Mouse (Mus musculus) hindbrain, embryonic 14.5 days (tissue): Measurements from ENCODE around the gene Exo1. TPM values are rescaled to one million over a fixed set of nuclear protein-coding genes. Genes with fewer than 3 reads are reported as not detected.

Source experiments
- ATAC-seq: fragments of 200-750 bp; cut with Nextera tagmentation; 2 replicates; pipeline ENCODE4 v1.8.0; 2017; ENCODE audit warnings: moderate number of reproducible peaks, mild to moderate bottlenecking, moderate TSS enrichment, moderate library complexity; ENCODE audit not compliant: low FRiP score
- DNase-seq: peaks from one replicate; pipeline ENCODE4 v3.0.0-alpha.2; 2015; ENCODE audit warnings: low spot score
- H3K27ac ChIP-seq: fragments of 300-500 bp; sonication (generic); 2 replicates; pipeline ENCODE4 v1.5.1; 2014; ENCODE audit warnings: mild to moderate bottlenecking, moderate library complexity
- H3K27me3 ChIP-seq: fragments of 300-500 bp; sonication (generic); 2 replicates; pipeline ENCODE4 v1.6.1; 2014; ENCODE audit warnings: mild to moderate bottlenecking, low read length, mixed read lengths; ENCODE audit not compliant: control insufficient read depth, insufficient read depth
- H3K36me3 ChIP-seq: fragments of 300-500 bp; sonication (generic); replicated peaks from 2 replicates; pipeline ENCODE4 v1.6.1; 2014; ENCODE audit not compliant: control insufficient read depth, insufficient read depth
- H3K4me1 ChIP-seq: fragments of 300-500 bp; sonication (generic); replicated peaks from 2 replicates; pipeline ENCODE4 v1.6.1; 2014; ENCODE audit warnings: antibody characterized with exemption, low read length, mixed read lengths; ENCODE audit not compliant: control insufficient read depth, insufficient read depth
- H3K4me2 ChIP-seq: fragments of 300-500 bp; sonication (generic); replicated peaks from 2 replicates; pipeline ENCODE4 v1.6.1; 2014; ENCODE audit warnings: mild to moderate bottlenecking, moderate library complexity
- H3K4me3 ChIP-seq: fragments of 300-500 bp; sonication (generic); replicated peaks from 2 replicates; pipeline ENCODE4 v1.5.1; 2014; ENCODE audit warnings: mild to moderate bottlenecking, low read length
- H3K9ac ChIP-seq: fragments of 300-500 bp; sonication (generic); 2 replicates; pipeline ENCODE4 v1.6.1; 2014
- H3K9me3 ChIP-seq: fragments of 300-500 bp; sonication (generic); 2 replicates; pipeline ENCODE4 v1.6.1; 2016; ENCODE audit warnings: low read length; ENCODE audit not compliant: control insufficient read depth
- WGBS: fragments of 180-500 bp; shearing (Covaris S2); extraction: QIAGEN DNeasy Blood & Tissue Kit; methylation state at CpG from one replicate; pipeline ENCODE4 v1.1.7; 2014; 5-methylcytosine and 5-hydroxymethylcytosine counted together
- polyA plus RNA-seq: library from polyadenylated mRNA; unstranded; fragments of >200 nt; fragmentation: Nextera tagmentation; extraction: Ambion mirVana; gene quantifications from 2 replicates; pipeline ENCODE4 v1.2.1, GENCODE M21; 2014

The Exo1 gene
- 5.8 and 11.8 TPM in 2 replicates for polyA plus RNA-seq

DNA sequence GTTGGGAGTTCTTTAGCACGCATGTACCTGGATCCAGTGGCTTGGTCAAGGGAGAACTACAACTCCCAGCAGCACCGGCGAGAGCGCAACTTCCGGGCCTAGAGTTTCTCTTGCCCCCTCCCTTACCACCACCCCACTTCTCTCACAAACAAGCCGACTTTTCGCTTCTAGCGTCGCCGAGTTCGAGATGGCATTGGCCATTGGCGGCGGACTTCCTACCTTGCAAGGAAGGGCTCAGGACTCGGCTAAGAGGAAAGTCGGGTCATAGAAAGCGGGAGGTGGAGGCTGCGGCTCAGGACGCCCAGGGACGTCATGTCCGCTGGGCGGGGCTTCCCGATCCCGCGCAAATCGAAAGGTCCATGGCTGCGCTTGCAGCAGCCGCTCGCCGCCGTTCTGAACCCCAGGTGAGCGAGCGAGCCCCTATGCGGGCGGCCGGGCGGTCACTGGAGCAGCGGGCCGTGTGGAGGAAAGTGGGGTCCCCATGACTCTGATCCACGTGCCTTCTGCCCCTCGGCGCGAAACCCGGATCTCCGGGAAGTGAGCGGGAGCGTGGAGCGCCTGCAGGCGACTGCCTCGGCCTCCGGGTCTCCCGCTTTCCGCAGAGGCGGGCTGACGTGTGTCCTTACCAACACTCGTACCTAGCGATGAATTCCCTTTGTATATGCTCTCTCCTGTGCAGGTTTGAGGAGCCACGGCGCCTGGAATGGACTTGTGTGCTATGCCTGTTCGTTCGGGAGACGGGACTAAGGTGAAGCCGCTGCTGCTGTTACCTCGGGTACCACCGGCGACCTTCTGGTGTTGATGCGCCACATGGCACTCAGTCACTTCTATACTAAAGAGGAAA, at the start of gene Exo1:
Gene Exo1 (plus strand): TSS at position 129 of the 844 bp plus-strand sequence.
- H3K4me2 ChIP-seq = peak within 1 kb of the TSS; percentile 90
- no peaks in the 10 kb centered on the region for H3K27me3 ChIP-seq
- ATAC-seq (peak; percentile 98), DNase-seq (peak; percentile 89)
- H3K4me1 ChIP-seq = peaks cover 5% of the 10 kb centered on the region; the same call in 1 of the 2 replicates
- peak within 1 kb of the TSS; percentile 50 for H3K4me3 ChIP-seq
- WGBS = under 1% methylated on average over 66 of the region's 66 CpGs
- H3K9me3 ChIP-seq = no peaks in the 10 kb centered on the region
- no peaks in the 10 kb centered on the region for H3K36me3 ChIP-seq
- peak within 1 kb of the TSS; percentile 60 for H3K9ac ChIP-seq
- peak within 1 kb of the TSS; percentile 79 for H3K27ac ChIP-seq

DNA sequence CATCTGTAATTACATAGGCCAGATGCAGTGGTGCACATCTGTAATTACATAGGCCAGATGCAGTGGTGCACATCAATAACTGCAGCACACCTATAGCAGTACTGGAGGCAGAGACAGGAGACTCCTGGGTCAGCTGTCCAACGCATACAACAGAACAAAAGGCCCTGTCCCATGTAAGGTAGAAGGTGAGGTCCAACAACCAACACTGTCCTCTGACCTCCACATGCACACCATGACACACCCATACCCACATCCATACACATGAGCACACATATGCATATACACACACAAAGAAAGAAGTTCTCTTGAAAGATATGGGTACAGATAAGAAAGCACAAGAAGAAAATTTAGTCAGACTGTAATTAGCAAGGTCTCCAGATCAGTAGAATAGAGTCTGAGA, 24.9 kb upstream of the Exo1 start:
- Histone ChIP-seq H3K4me1 (no peaks in the 10 kb centered on the region), H3K4me2 (no peak overlapping the region), H3K27ac (no peak overlapping the region), H3K27me3 (no peaks in the 10 kb centered on the region), H3K9me3 (no peaks in the 10 kb centered on the region), H3K36me3 (no peaks in the 10 kb centered on the region), H3K4me3 (no peak overlapping the region), H3K9ac (no peak overlapping the region)
- 93% methylated on average over 1 of the region's 1 CpGs for WGBS
- DNase-seq (no peak), ATAC-seq (no peak)

DNA sequence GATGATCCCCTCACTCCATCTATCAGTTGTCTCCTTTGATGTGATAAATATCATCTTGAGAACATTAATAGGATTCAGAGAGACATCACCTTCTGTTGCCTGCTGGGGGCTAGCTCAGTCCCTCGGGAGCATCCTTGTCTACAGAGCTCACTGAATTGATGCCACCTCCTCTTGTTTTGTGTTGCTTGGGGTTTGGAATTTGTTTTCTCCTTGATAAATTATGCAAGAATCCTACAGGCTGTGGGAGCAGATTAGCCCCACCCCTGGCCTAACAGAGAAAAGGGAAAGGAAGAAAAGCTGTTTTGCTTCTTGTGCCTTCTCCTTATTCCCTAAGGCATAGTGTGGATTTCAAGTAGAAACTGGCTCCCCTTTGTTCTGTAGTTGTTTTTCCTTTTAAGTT, 13.3 kb upstream of the Exo1 start:
- Histone ChIP-seq H3K4me3 (no peak overlapping the region), H3K27ac (no peak overlapping the region), H3K9me3 (no peaks in the 10 kb centered on the region), H3K4me1 (peaks cover 9% of the 10 kb centered on the region), H3K36me3 (no peaks in the 10 kb centered on the region), H3K9ac (no peak overlapping the region), H3K27me3 (no peaks in the 10 kb centered on the region), H3K4me2 (no peak overlapping the region)
- WGBS = 26% methylated on average over 1 of the region's 1 CpGs
- DNase-seq (no peak), ATAC-seq (no peak)

DNA sequence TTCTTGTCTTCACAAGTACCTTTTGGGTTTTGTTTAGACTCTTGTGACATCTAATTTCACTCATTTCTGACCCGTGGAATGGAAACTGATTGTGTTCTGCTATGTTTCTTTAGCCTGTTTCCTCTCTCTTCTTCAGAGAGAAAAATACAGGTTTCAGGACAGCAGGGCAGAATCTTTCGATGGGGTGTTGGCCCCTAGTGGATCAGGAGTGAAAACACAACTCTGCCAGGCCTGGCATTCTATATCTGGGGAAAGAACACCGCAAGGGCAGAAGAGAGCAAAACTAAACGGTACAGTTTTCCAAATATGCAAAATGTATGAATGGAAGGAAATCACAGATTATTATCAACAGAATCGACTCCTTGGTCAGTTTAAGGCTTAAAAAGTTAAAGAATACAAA, 12.8 kb upstream of the Exo1 start:
- Histone ChIP-seq H3K9me3 (no peaks in the 10 kb centered on the region), H3K27ac (no peak overlapping the region), H3K36me3 (no peaks in the 10 kb centered on the region), H3K4me1 (peaks cover 12% of the 10 kb centered on the region), H3K27me3 (no peaks in the 10 kb centered on the region), H3K9ac (no peak overlapping the region), H3K4me3 (no peak overlapping the region), H3K4me2 (no peak overlapping the region)
- ATAC-seq (no peak; the same call in 1 of the 2 replicates), DNase-seq (peak; percentile 45)
- WGBS = 31% methylated on average over 5 of the region's 5 CpGs

- no peaks in the 10 kb centered on the region for H3K9me3 ChIP-seq
- no peak overlapping the region for H3K4me2 ChIP-seq
- H3K4me3 ChIP-seq = no peak overlapping the region
- H3K36me3 ChIP-seq = no peaks in the 10 kb centered on the region
- peaks cover 12% of the 10 kb centered on the region for H3K4me1 ChIP-seq
- no peak for DNase-seq
- H3K27me3 ChIP-seq = no peaks in the 10 kb centered on the region
- no peak for ATAC-seq
- H3K27ac ChIP-seq = no peak overlapping the region
- WGBS = 40% methylated on average over 3 of the region's 3 CpGs
- no peak overlapping the region for H3K9ac ChIP-seq
These were observed 9.7 kb upstream of the Exo1 start for GRCm38 (mm10) chr1:175870716-175871115.

DNA sequence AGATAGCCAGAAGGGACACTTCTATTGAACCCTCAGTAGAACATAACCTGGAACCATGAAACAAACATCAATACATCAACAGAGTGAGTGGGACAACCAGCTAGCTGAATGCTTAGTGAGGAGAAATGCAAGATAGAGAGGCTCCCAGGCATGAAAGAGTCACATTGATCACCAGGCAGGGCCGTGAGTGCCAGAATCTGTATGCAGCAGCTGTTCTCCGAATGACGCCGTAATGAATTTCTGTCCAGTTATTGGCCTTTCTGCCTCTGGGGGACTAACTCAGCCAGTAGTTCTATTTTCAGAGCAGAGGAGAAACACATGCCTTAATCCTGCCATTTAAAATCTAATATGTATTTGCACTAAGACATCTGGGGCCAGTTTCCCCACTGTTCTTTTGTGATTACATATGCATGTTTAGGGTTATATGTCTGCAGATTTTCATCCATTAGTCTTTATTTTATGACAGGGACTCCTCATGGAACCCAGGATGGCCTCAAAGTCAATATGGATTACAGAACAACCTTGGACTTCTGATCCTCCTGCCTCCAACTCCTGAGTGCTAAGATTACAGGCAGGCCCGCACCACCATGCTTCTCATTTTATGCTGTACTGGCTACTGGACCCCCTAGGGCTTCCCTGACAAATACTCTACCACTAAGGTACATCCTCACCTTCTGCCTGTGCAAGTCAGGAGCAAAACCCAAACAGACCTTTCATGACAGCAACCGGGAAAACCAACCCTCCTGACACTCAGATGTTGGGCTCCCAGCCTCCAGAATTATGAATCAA, 8.2 kb upstream of the Exo1 start:
- no peak overlapping the region for H3K4me2 ChIP-seq
- H3K9ac ChIP-seq = no peak overlapping the region
- no peaks in the 10 kb centered on the region for H3K9me3 ChIP-seq
- H3K36me3 ChIP-seq = no peaks in the 10 kb centered on the region
- WGBS = 46% methylated on average over 6 of the region's 6 CpGs
- DNase-seq (peak; percentile 46), ATAC-seq (peak; percentile 60; the same call in 1 of the 2 replicates)
- H3K4me1 ChIP-seq = peaks cover 12% of the 10 kb centered on the region
- H3K27ac ChIP-seq = peak overlapping the region; percentile 44; the same call in 1 of the 2 replicates
- H3K4me3 ChIP-seq = no peak overlapping the region
- no peaks in the 10 kb centered on the region for H3K27me3 ChIP-seq

GRCm38 (mm10) chr1:175883398-175883797, 3.0 kb downstream of the Exo1 start:
- no peaks in the 10 kb centered on the region for H3K36me3 ChIP-seq
- DNase-seq = no peak

DNA sequence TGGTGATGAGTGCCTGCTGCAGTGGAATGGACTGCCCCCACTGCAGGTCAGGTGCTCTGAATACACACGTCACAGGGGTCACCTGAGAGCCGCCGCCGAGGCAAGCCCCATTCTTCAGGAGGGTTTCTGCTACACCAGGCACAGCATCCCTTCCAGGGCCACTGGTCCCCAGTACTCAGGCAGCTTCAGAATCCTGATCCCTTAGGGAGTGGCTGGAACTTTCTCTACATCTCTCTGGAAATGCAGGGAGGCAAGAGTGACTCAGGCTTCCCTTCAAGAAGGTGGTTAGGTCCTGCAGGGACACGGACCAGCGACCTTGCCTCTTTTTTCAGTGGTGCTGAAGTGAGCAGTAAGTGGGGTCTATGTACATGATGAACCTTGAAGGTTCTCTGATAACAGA, 12.9 kb downstream of the Exo1 start:
- Histone ChIP-seq H3K36me3 (no peaks in the 10 kb centered on the region), H3K4me1 (no peaks in the 10 kb centered on the region), H3K27ac (no peak overlapping the region), H3K27me3 (no peaks in the 10 kb centered on the region), H3K9me3 (no peaks in the 10 kb centered on the region), H3K4me3 (no peak overlapping the region), H3K4me2 (no peak overlapping the region), H3K9ac (no peak overlapping the region)
- WGBS = 90% methylated on average over 6 of the region's 6 CpGs
- DNase-seq (no peak), ATAC-seq (no peak)

More at GRCm38 (mm10) chr1:175883398-175883797, 3.0 kb downstream of the Exo1 start:
- no peak overlapping the region for H3K27ac ChIP-seq
- WGBS = 69% methylated on average over 3 of the region's 3 CpGs
- H3K4me2 ChIP-seq = no peak overlapping the region
- no peaks in the 10 kb centered on the region for H3K9me3 ChIP-seq
- no peak overlapping the region for H3K9ac ChIP-seq
- ATAC-seq = no peak
- no peaks in the 10 kb centered on the region for H3K27me3 ChIP-seq
- H3K4me3 ChIP-seq = no peak overlapping the region
- peaks cover 5% of the 10 kb centered on the region; the same call in 1 of the 2 replicates for H3K4me1 ChIP-seq

DNA sequence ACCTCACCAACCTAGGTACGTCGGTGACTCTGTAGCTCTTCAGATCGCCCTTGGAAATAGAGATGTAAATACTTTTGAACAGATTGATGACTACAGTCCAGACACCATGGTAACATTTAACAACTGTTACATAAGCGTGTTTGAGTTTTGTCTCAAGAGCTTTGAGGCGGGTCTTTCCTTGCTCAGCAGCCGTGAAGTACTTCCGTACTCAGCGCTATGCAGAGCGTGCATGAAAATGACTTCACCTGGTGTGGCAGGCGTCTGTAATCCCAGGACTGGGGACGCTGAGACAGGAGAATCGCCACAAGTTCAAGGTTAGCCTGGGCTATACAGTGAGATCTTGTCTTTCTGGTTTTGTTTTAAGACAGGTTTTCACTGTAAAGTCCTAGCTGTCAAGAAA, 13.3 kb downstream of the Exo1 start:
- Histone ChIP-seq H3K9ac (no peak overlapping the region), H3K4me3 (no peak overlapping the region), H3K27ac (no peak overlapping the region), H3K9me3 (no peaks in the 10 kb centered on the region), H3K27me3 (no peaks in the 10 kb centered on the region), H3K4me1 (no peaks in the 10 kb centered on the region), H3K36me3 (no peaks in the 10 kb centered on the region), H3K4me2 (no peak overlapping the region)
- DNase-seq (no peak), ATAC-seq (no peak)
- WGBS = 91% methylated on average over 12 of the region's 12 CpGs
